Mouse (Mus musculus): ENCODE measurements around the gene Il3ra. TPM values are rescaled to one million over a fixed set of nuclear protein-coding genes. Genes with fewer than 3 reads are reported as not detected.
A peak's percentile ranks its signal among the peaks of the same experiment; 100 is the strongest.

The Il3ra gene
- polyA plus RNA-seq (2015; fragmentation: Nextera tagmentation; extraction: Ambion mirVana) = 6.6 and 6.9 TPM in 2 replicates

GRCm38 (mm10) chr14:14345948-14346812 lies at the start of gene Il3ra:
Gene Il3ra, plus strand, starts transcription at chr14:14346275.
- no peaks in the 10 kb centered on the region for H3K36me3 ChIP-seq (ENCODE audit: insufficient read depth, low read length)
- H3K9ac ChIP-seq (ENCODE audit: low read depth, low read length) = peak within 1 kb of the TSS; percentile 59
- ATAC-seq (replicated peaks; ENCODE audit: low FRiP score, low read depth) (peak; percentile 16), DNase-seq (ENCODE audit: low spot score) (peak; percentile 80)
- H3K27ac ChIP-seq = peak within 1 kb of the TSS; percentile 85
- peaks cover 25% of the 10 kb centered on the region for H3K9me3 ChIP-seq (replicated peaks; ENCODE audit: low read length)
- no peak for TF ChIP-seq CTCF (IDR thresholded peaks at IDR 0.05; ENCODE audit: low read depth)
- no peaks in the 10 kb centered on the region for H3K4me1 ChIP-seq (replicated peaks; ENCODE audit: insufficient read depth, low read length)
- 6% methylated on average over 65 of the region's 69 CpGs for WGBS
- H3K27me3 ChIP-seq (ENCODE audit: insufficient read depth, low read length) = no peaks in the 10 kb centered on the region
- peak within 1 kb of the TSS; percentile 75 for H3K4me2 ChIP-seq (ENCODE audit: low read length)
- H3K4me3 ChIP-seq (replicated peaks; ENCODE audit: low read depth, low read length) = peak within 1 kb of the TSS; percentile 56

GRCm38 (mm10) chr14:14308938-14309337 lies 37.1 kb upstream of the Il3ra start:
- no peaks in the 10 kb centered on the region for H3K9me3 ChIP-seq (replicated peaks; ENCODE audit: low read length)
- WGBS = 51% methylated on average over 16 of the region's 16 CpGs
- H3K4me2 ChIP-seq (ENCODE audit: low read length) = no peak overlapping the region
- ATAC-seq (replicated peaks; ENCODE audit: low FRiP score, low read depth) (no peak), DNase-seq (ENCODE audit: low spot score) (no peak)
- H3K36me3 ChIP-seq (ENCODE audit: insufficient read depth, low read length) = no peaks in the 10 kb centered on the region
- H3K4me3 ChIP-seq (replicated peaks; ENCODE audit: low read depth, low read length) = no peak overlapping the region
- H3K4me1 ChIP-seq (replicated peaks; ENCODE audit: insufficient read depth, low read length) = no peaks in the 10 kb centered on the region
- H3K27me3 ChIP-seq (ENCODE audit: insufficient read depth, low read length) = no peaks in the 10 kb centered on the region
- H3K9ac ChIP-seq (ENCODE audit: low read depth, low read length) = no peak overlapping the region
- H3K27ac ChIP-seq = no peak overlapping the region
- no peak for TF ChIP-seq CTCF (IDR thresholded peaks at IDR 0.05; ENCODE audit: low read depth)

GRCm38 (mm10) chr14:14309416-14309815 lies 36.7 kb upstream of the Il3ra start:
- Histone ChIP-seq H3K27me3 (ENCODE audit: insufficient read depth, low read length) (no peaks in the 10 kb centered on the region), H3K4me2 (ENCODE audit: low read length) (no peak overlapping the region), H3K27ac (no peak overlapping the region), H3K9me3 (replicated peaks; ENCODE audit: low read length) (no peaks in the 10 kb centered on the region), H3K9ac (ENCODE audit: low read depth, low read length) (no peak overlapping the region), H3K36me3 (ENCODE audit: insufficient read depth, low read length) (no peaks in the 10 kb centered on the region), H3K4me3 (replicated peaks; ENCODE audit: low read depth, low read length) (no peak overlapping the region), H3K4me1 (replicated peaks; ENCODE audit: insufficient read depth, low read length) (no peaks in the 10 kb centered on the region)
- ATAC-seq (replicated peaks; ENCODE audit: low FRiP score, low read depth) (no peak), DNase-seq (ENCODE audit: low spot score) (no peak)
- 62% methylated on average over 14 of the region's 14 CpGs for WGBS
- TF ChIP-seq CTCF (IDR thresholded peaks at IDR 0.05; ENCODE audit: low read depth) = no peak

GRCm38 (mm10) chr14:14322528-14322927 lies 23.5 kb upstream of the Il3ra start, which contains the start of gene Olfr31:
Gene Olfr31, plus strand, starts transcription at chr14:14322828.
- no peak for ATAC-seq (replicated peaks; ENCODE audit: low FRiP score, low read depth)
- H3K9ac ChIP-seq (ENCODE audit: low read depth, low read length) = no peak within 1 kb of the TSS
- DNase-seq (ENCODE audit: low spot score) = no peak
- no peak within 1 kb of the TSS for H3K4me3 ChIP-seq (replicated peaks; ENCODE audit: low read depth, low read length)
- H3K9me3 ChIP-seq (replicated peaks; ENCODE audit: low read length) = no peaks in the 10 kb centered on the region
- H3K27ac ChIP-seq = no peak within 1 kb of the TSS
- no peak for TF ChIP-seq CTCF (IDR thresholded peaks at IDR 0.05; ENCODE audit: low read depth)
- H3K4me2 ChIP-seq (ENCODE audit: low read length) = no peak within 1 kb of the TSS
- no peaks in the 10 kb centered on the region for H3K27me3 ChIP-seq (ENCODE audit: insufficient read depth, low read length)
- no peaks in the 10 kb centered on the region for H3K4me1 ChIP-seq (replicated peaks; ENCODE audit: insufficient read depth, low read length)
- H3K36me3 ChIP-seq (ENCODE audit: insufficient read depth, low read length) = no peaks in the 10 kb centered on the region

DNA sequence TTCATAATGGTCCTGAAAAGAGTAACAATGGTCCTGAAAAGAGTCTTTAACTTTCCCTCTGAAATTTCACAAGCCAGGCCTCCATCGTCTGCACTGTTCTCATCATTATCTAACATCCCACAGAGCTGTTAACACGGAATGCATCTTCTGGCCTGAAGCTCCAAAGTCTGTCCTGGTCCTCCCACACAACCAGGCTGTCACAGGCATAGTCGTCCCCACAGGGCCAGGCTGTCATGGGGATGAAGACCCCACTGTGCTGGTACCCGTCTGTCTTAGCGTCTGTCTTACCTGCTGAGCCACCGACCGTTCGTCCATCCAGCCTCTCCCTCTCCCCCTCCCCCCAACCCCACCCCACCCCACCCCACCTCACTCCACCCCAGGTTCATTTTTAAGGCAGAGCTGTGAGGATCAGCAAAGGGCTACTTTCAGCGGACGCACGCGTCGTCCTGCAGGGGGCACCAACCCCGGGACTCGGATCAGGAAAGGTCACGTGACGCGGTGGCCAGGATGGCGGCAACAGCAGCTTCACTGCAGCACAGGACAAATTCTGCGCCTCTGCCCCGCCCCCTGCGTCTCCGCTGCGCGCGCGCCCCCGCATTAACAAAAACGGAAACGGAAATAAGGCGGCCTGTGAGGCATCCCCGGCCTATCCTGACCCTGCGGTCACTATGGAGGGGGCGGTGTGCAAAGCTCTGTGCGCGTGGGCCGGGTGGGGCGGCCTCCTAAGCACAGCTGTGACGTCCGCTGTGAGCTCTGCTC lies 783 bp upstream of the Il3ra start:
- H3K4me3 ChIP-seq (replicated peaks; ENCODE audit: low read depth, low read length) = peak overlapping the region; percentile 56
- peak overlapping the region; percentile 75 for H3K4me2 ChIP-seq (ENCODE audit: low read length)
- DNase-seq (ENCODE audit: low spot score) = peak; percentile 96
- peak; percentile 70 for TF ChIP-seq CTCF (IDR thresholded peaks at IDR 0.05; ENCODE audit: low read depth)
- ATAC-seq (replicated peaks; ENCODE audit: low FRiP score, low read depth) = peak; percentile 88
- H3K4me1 ChIP-seq (replicated peaks; ENCODE audit: insufficient read depth, low read length) = no peaks in the 10 kb centered on the region
- peak overlapping the region; percentile 85; the same call in 1 of the 2 replicates for H3K27ac ChIP-seq
- peak overlapping the region; percentile 59 for H3K9ac ChIP-seq (ENCODE audit: low read depth, low read length)
- no peaks in the 10 kb centered on the region for H3K36me3 ChIP-seq (ENCODE audit: insufficient read depth, low read length)
- WGBS = 5% methylated on average over 39 of the region's 40 CpGs
- no peaks in the 10 kb centered on the region for H3K27me3 ChIP-seq (ENCODE audit: insufficient read depth, low read length)
- peaks cover 18% of the 10 kb centered on the region for H3K9me3 ChIP-seq (replicated peaks; ENCODE audit: low read length)

GRCm38 (mm10) chr14:14346813-14347100 lies 682 bp downstream of the Il3ra start:
- no peak for TF ChIP-seq CTCF (IDR thresholded peaks at IDR 0.05; ENCODE audit: low read depth)
- H3K27ac ChIP-seq = peak overlapping the region; percentile 85
- DNase-seq (ENCODE audit: low spot score) (no peak), ATAC-seq (replicated peaks; ENCODE audit: low FRiP score, low read depth) (no peak)
- H3K36me3 ChIP-seq (ENCODE audit: insufficient read depth, low read length) = no peaks in the 10 kb centered on the region
- H3K4me2 ChIP-seq (ENCODE audit: low read length) = peak overlapping the region; percentile 75
- H3K9ac ChIP-seq (ENCODE audit: low read depth, low read length) = 0 out of 2 replicates have a peak overlapping the region, but pooled peaks have one; percentile 59
- H3K27me3 ChIP-seq (ENCODE audit: insufficient read depth, low read length) = no peaks in the 10 kb centered on the region
- 36% methylated on average over 16 of the region's 16 CpGs for WGBS
- peak overlapping the region; percentile 56 for H3K4me3 ChIP-seq (replicated peaks; ENCODE audit: low read depth, low read length)
- H3K4me1 ChIP-seq (replicated peaks; ENCODE audit: insufficient read depth, low read length) = no peaks in the 10 kb centered on the region
- H3K9me3 ChIP-seq (replicated peaks; ENCODE audit: low read length) = peaks cover 27% of the 10 kb centered on the region

All from kidney, postnatal 0 days (tissue).